Mouse (Mus musculus) CH12.LX (cell line): ENCODE results near the gene Wars. TPM values are rescaled to one million over a fixed set of nuclear protein-coding genes. Genes with fewer than 3 reads are reported as not detected.

Source experiments
- DNase-seq: peaks from one replicate; pipeline ENCODE4 v3.0.0-alpha.2; 2013; ENCODE audit errors: extremely low read depth
- H3K27ac ChIP-seq: 2 replicates; pipeline ENCODE4 v1.5.1; 2012; ENCODE audit warnings: low read depth, mild to moderate bottlenecking, control low read depth, moderate library complexity; ENCODE audit not compliant: insufficient read depth
- H3K27me3 ChIP-seq: replicated peaks from 2 replicates; pipeline ENCODE3; 2012; ENCODE audit warnings: inconsistent platforms
- H3K36me3 ChIP-seq, 2 experiments: replicated peaks in 1 of 2; 2 replicates each; pipeline versions ENCODE3 to v1.6.1; 2012; ENCODE audit warnings: inconsistent platforms in 1 of 2, low read length in 1 of 2, mild to moderate bottlenecking in 1 of 2, mixed read lengths in 1 of 2, moderate library complexity in 1 of 2; ENCODE audit not compliant: control insufficient read depth in 1 of 2, insufficient read depth in 1 of 2
- H3K4me1 ChIP-seq, 2 experiments: 2 replicates each; pipeline ENCODE4 v1.6.1; 2012; ENCODE audit warnings: inconsistent platforms in 1 of 2, moderate library complexity in 1 of 2; ENCODE audit not compliant: insufficient read depth in 2 of 2, control insufficient read depth in 1 of 2
- H3K4me2 ChIP-seq: 2 replicates; pipeline ENCODE4 v1.6.1; 2012; ENCODE audit warnings: low read depth, mild to moderate bottlenecking, control low read depth; ENCODE audit not compliant: poor library complexity, insufficient read depth, severe bottlenecking
- H3K4me3 ChIP-seq, 3 experiments: fragments of 150-350 bp in 1 of 3; sonication (generic) in 1 of 3; replicated peaks in 1 of 3; 2 replicates each; pipeline versions ENCODE3 to v1.5.1; 2011 to 2012; ENCODE audit warnings: low read depth in 2 of 3, low read length in 2 of 3, mild to moderate bottlenecking in 2 of 3, moderate library complexity in 2 of 3, control low read depth in 1 of 3, improper control_type of control experiment in 1 of 3, inconsistent platforms in 1 of 3, mixed read lengths in 1 of 3; ENCODE audit not compliant: poor library complexity in 1 of 3
- H3K79me2 ChIP-seq: replicated peaks from 2 replicates; pipeline ENCODE4 v1.6.1; 2012; ENCODE audit warnings: mild to moderate bottlenecking, moderate library complexity; ENCODE audit not compliant: control insufficient read depth, poor library complexity, insufficient read depth, severe bottlenecking; ENCODE audit errors: extremely low read depth
- H3K9ac ChIP-seq: 2 replicates; pipeline ENCODE4 v1.6.1; 2012; ENCODE audit warnings: low read depth, mild to moderate bottlenecking, control low read depth, moderate library complexity; ENCODE audit not compliant: insufficient read depth
- H3K9me3 ChIP-seq: replicated peaks from 2 replicates; pipeline ENCODE3; 2012; ENCODE audit warnings: low read length, inconsistent platforms, mixed read lengths
- BHLHE40 ChIP-seq: IDR thresholded peaks from 2 replicates; pipeline ENCODE4 v1.6.1; 2011; ENCODE audit warnings: mild to moderate bottlenecking, low read depth, low read length, improper control_type of control experiment
- CTCF ChIP-seq, 2 experiments: IDR thresholded peaks in 1 of 2; conservative IDR thresholded peaks in 1 of 2; 2 replicates each; pipeline ENCODE4 v1.5.1; 2011 to 2012; ENCODE audit warnings: low read depth in 2 of 2, low read length in 2 of 2, improper control_type of control experiment in 1 of 2, inconsistent platforms in 1 of 2, mild to moderate bottlenecking in 1 of 2, moderate library complexity in 1 of 2
- E2F4 ChIP-seq: IDR thresholded peaks from 2 replicates; pipeline ENCODE4 v1.6.1; 2011; ENCODE audit warnings: low read depth, low read length, improper control_type of control experiment; ENCODE audit not compliant: insufficient replicate concordance
- ELF1 ChIP-seq: IDR thresholded peaks from 2 replicates; pipeline ENCODE4 v1.6.1; 2014; ENCODE audit warnings: low read depth, mild to moderate bottlenecking, inconsistent platforms, low read length, improper control_type of control experiment
- EP300 ChIP-seq: IDR thresholded peaks from 2 replicates; pipeline ENCODE4 v1.6.1; 2011; ENCODE audit warnings: low read length, improper control_type of control experiment
- ETS1 ChIP-seq: conservative IDR thresholded peaks from 2 replicates; pipeline ENCODE4 v1.6.1; 2012; ENCODE audit warnings: low read depth, mild to moderate bottlenecking, inconsistent platforms, low read length, improper control_type of control experiment, moderate library complexity
- GABPA ChIP-seq: IDR thresholded peaks from 2 replicates; pipeline ENCODE4 v1.6.1; 2012; ENCODE audit warnings: low read depth, low read length, improper control_type of control experiment, inconsistent platforms; ENCODE audit not compliant: insufficient replicate concordance
- IRF4 ChIP-seq: IDR thresholded peaks from 2 replicates; pipeline ENCODE4 v1.6.1; 2014; ENCODE audit warnings: low read depth, mild to moderate bottlenecking, inconsistent platforms, low read length, improper control_type of control experiment
- KAT2A ChIP-seq: IDR thresholded peaks from 2 replicates; pipeline ENCODE4 v1.6.1; 2012; ENCODE audit warnings: low read length, improper control_type of control experiment, inconsistent platforms; ENCODE audit not compliant: insufficient replicate concordance
- MAX ChIP-seq: IDR thresholded peaks from 2 replicates; pipeline ENCODE4 v1.6.1; 2011; ENCODE audit warnings: low read length, improper control_type of control experiment
- MAZ ChIP-seq: IDR thresholded peaks from 2 replicates; pipeline ENCODE4 v1.6.1; 2012; ENCODE audit warnings: low read depth, mild to moderate bottlenecking, inconsistent platforms, low read length, improper control_type of control experiment, moderate library complexity
- MXI1 ChIP-seq: IDR thresholded peaks from 2 replicates; pipeline ENCODE4 v1.6.1; 2011; ENCODE audit warnings: mild to moderate bottlenecking, low read depth, low read length, improper control_type of control experiment
- NELFE ChIP-seq: IDR thresholded peaks from 2 replicates; pipeline ENCODE4 v1.6.1; 2011; ENCODE audit warnings: low read depth, low read length, improper control_type of control experiment
- PAX5 ChIP-seq: IDR thresholded peaks from 2 replicates; pipeline ENCODE4 v1.6.1; 2012; ENCODE audit warnings: low read length, inconsistent platforms, mixed read lengths
- RCOR1 ChIP-seq: conservative IDR thresholded peaks from 2 replicates; pipeline ENCODE4 v1.6.1; 2012; ENCODE audit warnings: low read depth, mild to moderate bottlenecking, inconsistent platforms, low read length, improper control_type of control experiment
- SIN3A ChIP-seq: IDR thresholded peaks from 2 replicates; pipeline ENCODE4 v1.6.1; 2012; ENCODE audit warnings: low read length, improper control_type of control experiment, inconsistent platforms
- TCF12 ChIP-seq: IDR thresholded peaks from 2 replicates; pipeline ENCODE4 v1.6.1; 2014; ENCODE audit warnings: low read depth, mild to moderate bottlenecking, inconsistent platforms, low read length, improper control_type of control experiment
- USF1 ChIP-seq: IDR thresholded peaks from 2 replicates; pipeline ENCODE4 v1.6.1; 2014; ENCODE audit warnings: low read depth, mild to moderate bottlenecking, inconsistent platforms, low read length, improper control_type of control experiment
- USF2 ChIP-seq: conservative IDR thresholded peaks from 2 replicates; pipeline ENCODE4 v1.6.1; 2011; ENCODE audit warnings: low read depth, low read length, improper control_type of control experiment
- ZKSCAN1 ChIP-seq: IDR thresholded peaks from 2 replicates; pipeline ENCODE4 v1.6.1; 2012; ENCODE audit warnings: low read depth, inconsistent platforms, low read length, improper control_type of control experiment, borderline replicate concordance
- dilution Hi-C: fragments of 300-500 bp; cut with MboI; formaldehyde crosslinking; loops from 2 replicates; pipeline ENCODE4 v1.14.3; 2020; ENCODE audit warnings: low sequenced_read_pairs; ENCODE audit not compliant: extremely low pct_unique_long_range_greater_than_20kb, extremely low pct_ligation_motif_present
- in situ Hi-C: fragments of 300-500 bp; cut with MboI; formaldehyde crosslinking; loops from 3 replicates; pipeline ENCODE4 v1.14.3; 2019; ENCODE audit warnings: low sequenced_read_pairs, low pct_ligation_motif_present, low pct_unique_long_range_greater_than_20kb, mixed read lengths
- polyA plus RNA-seq: library from polyadenylated mRNA; unstranded; fragments of >175 nt; gene quantifications from 2 replicates; pipeline ENCODE4 v1.2.1, GENCODE M21; 2012; ENCODE audit warnings: low read depth; ENCODE audit not compliant: insufficient read length
- total RNA-seq, 2 experiments: library from RNA; depleted of rRNA; stranded (reverse); fragments of 300-350 nt in 1 of 2; fragments of >200 nt in 1 of 2; gene quantifications; 2 replicates each; pipeline ENCODE4 v1.2.3; 2012 to 2014

The Wars gene
- total and polyA plus RNA-seq, 3 experiments, result 73.5 to 93.5 (median 88.0) TPM

- dilution Hi-C loops, result no loop called here
- Histone ChIP-seq H3K27me3 (no peaks in the 10 kb centered on the region), H3K27ac (no peak overlapping the region), H3K4me2 (no peak overlapping the region), H3K4me3 (no peak overlapping the region), H3K79me2 (no peaks in the 10 kb centered on the region), H3K9me3 (no peaks in the 10 kb centered on the region), H3K9ac (no peak overlapping the region), H3K36me3 (peaks cover 0 to 44% of the 10 kb centered on the region in 2 experiments), H3K4me1 (peaks cover 0 to 19% of the 10 kb centered on the region in 2 experiments; a peak in 2 of 4 replicates)
- in situ Hi-C loops, result no loop called here
- TF ChIP-seq MAX, result no peak
- no peak for TF ChIP-seq IRF4
- no peak for TF ChIP-seq RCOR1
- no peak for TF ChIP-seq MAZ
- no peak for TF ChIP-seq ETS1
- TF ChIP-seq SIN3A, result no peak
- no peak for TF ChIP-seq BHLHE40
- no peak for TF ChIP-seq E2F4
- TF ChIP-seq GABPA, result no peak
- no peak for TF ChIP-seq ELF1
- no peak for TF ChIP-seq PAX5
- TF ChIP-seq MXI1, result no peak
- no peak for TF ChIP-seq KAT2A
- TF ChIP-seq NELFE, result no peak
- no peak for TF ChIP-seq USF2
- TF ChIP-seq ZKSCAN1, result no peak
- no peak for TF ChIP-seq CTCF (conservative IDR thresholded peaks at IDR 0.05 in 1 of 2, IDR thresholded peaks at IDR 0.05 in 1 of 2; ENCODE audit: low read depth in 2 of 2, low read length in 2 of 2)
- no peak for DNase-seq
These were observed 38.1 kb upstream of the Wars start for GRCm38 (mm10) chr12:108932113-108932512.

GRCm38 (mm10) chr12:108931341-108932053 is 37.5 kb upstream of the Wars start:
- TF ChIP-seq EP300 (no peak), TCF12 (no peak), USF1 (no peak)
- Histone ChIP-seq H3K4me1 (peaks cover 0 to 13% of the 10 kb centered on the region in 2 experiments; a peak in 2 of 4 replicates), H3K4me2 (no peak overlapping the region), H3K9ac (no peak overlapping the region), H3K9me3 (no peaks in the 10 kb centered on the region), H3K27me3 (no peaks in the 10 kb centered on the region), H3K27ac (no peak overlapping the region), H3K79me2 (no peaks in the 10 kb centered on the region), H3K36me3 (peaks cover 0 to 42% of the 10 kb centered on the region in 2 experiments), H3K4me3 (no peak overlapping the region)
- in situ Hi-C loops, result no loop called here
- dilution Hi-C loops, result no loop called here
- DNase-seq, result no peak
